Mouse (Mus musculus): ENCODE results near the gene Ephb1. TPM values are rescaled to one million over a fixed set of nuclear protein-coding genes. Genes with fewer than 3 reads are reported as not detected.

The Ephb1 gene
- polyA plus RNA-seq, 1 experiment from 2014 or later, result 1.7 TPM

Small RNAs within 50 kb of the gene (microRNA-seq; reads per million reads assigned to microRNA genes)
- not detected for gene Mir7243

Other genes starting within 250 kb of the Ephb1 start
- 1.7 and 1.9 TPM in 2 replicates for gene Ky, start 151.1 kb upstream of the Ephb1 start, polyA plus RNA-seq (2014; fragmentation: Nextera tagmentation; extraction: Ambion mirVana)

All from heart, embryonic 14.5 days (tissue).